Mouse (Mus musculus) olfactory bulb, adult 2 months (tissue): Measurements from ENCODE around the gene Ncaph. TPM values are rescaled to one million over a fixed set of nuclear protein-coding genes. Genes with fewer than 3 reads are reported as not detected.
"Not testable (repeated sequence)": the region's sequence is repeated elsewhere in the genome, so short reads cannot be mapped to it uniquely, and the experiment has no call there.

Source experiments
- H3K27ac ChIP-seq: fragments of 200-500 bp; 2 replicates; pipeline ENCODE4 v1.5.1; 2012; ENCODE audit warnings: low read depth, low read length; ENCODE audit not compliant: insufficient read depth
- H3K4me1 ChIP-seq: fragments of 200-500 bp; 2 replicates; pipeline ENCODE4 v1.6.1; 2012; ENCODE audit warnings: low read length; ENCODE audit not compliant: control insufficient read depth, insufficient read depth
- H3K4me3 ChIP-seq: fragments of 200-500 bp; 2 replicates; pipeline ENCODE4 v1.5.1; 2012; ENCODE audit warnings: mild to moderate bottlenecking, low read depth, low read length, moderate library complexity; ENCODE audit not compliant: insufficient read depth
- CTCF ChIP-seq: fragments of 200-500 bp; IDR thresholded peaks from 2 replicates; pipeline ENCODE4 v1.5.1; 2012; ENCODE audit warnings: low read depth, mild to moderate bottlenecking, low read length, moderate library complexity; ENCODE audit not compliant: insufficient read depth
- POLR2A ChIP-seq: fragments of 200-500 bp; IDR thresholded peaks from 2 replicates; pipeline ENCODE4 v1.6.1; 2012; ENCODE audit warnings: mild to moderate bottlenecking, low read depth, low read length, moderate library complexity; ENCODE audit not compliant: insufficient read depth
- WGBS: fragments of 180-500 bp; shearing (Covaris S2); methylation state at CpG from one replicate; pipeline ENCODE4 v1.1.7; 2018; 5-methylcytosine and 5-hydroxymethylcytosine counted together
- polyA plus RNA-seq: library from polyadenylated mRNA; stranded (reverse); fragments of >200 nt; gene quantifications from 2 replicates; pipeline ENCODE4 v1.2.4, GENCODE M21; 2012; ENCODE audit warnings: low replicate concordance; ENCODE audit not compliant: missing spikeins, insufficient read depth, insufficient read length

Gene Ncaph
- polyA plus RNA-seq, 1 experiment, result not detected

DNA sequence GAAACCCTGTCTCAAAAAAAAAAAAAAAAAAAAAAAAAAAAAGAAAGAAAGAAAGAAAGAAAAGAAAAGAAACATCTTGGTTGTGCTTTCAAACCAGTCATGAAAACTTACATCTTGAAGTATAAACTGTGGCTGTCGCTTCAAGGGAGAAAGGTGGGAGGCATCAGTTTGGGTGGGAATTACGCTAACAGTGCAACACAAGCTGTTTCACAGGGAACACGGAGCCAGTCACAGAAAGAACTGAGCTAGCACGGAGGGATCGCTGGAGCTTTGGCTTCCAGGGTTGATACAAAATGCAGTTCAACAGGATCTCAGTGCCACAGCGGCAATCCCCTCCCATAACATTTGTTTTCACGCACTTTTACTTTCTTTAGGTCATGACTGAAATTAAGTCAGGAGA lies 6.3 kb upstream of the Ncaph start:
- Histone ChIP-seq H3K27ac (no peak overlapping the region), H3K4me3 (no peak overlapping the region), H3K4me1 (peaks cover 9% of the 10 kb centered on the region)
- TF ChIP-seq CTCF, result no peak
- TF ChIP-seq POLR2A, result no peak
- WGBS, result 94% methylated on average over 7 of the region's 7 CpGs

DNA sequence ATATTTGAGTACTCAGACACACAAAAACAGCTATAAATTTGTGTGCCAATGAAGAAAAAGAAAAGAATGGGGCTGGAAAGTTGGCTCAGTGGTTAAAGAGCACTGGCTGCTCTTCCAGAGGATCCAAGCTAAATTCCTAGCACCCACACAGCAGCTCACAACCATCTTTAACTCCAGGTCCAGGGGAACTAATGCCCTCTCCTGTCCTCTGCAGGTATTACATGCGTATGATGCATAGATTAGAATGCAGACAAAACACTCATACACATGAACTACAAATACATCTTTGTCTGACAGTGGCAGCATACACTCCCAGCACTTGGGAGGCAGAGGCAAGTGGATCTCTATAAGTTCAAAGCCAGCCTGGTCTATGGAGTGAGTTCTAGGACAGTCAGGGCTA lies 5.9 kb upstream of the Ncaph start:
- H3K4me1 ChIP-seq, result peaks cover 9% of the 10 kb centered on the region
- TF ChIP-seq POLR2A (no peak), CTCF (no peak)
- H3K4me3 ChIP-seq, result no peak overlapping the region
- H3K27ac ChIP-seq, result no peak overlapping the region
- 97% methylated on average over 1 of the region's 1 CpGs for WGBS

DNA sequence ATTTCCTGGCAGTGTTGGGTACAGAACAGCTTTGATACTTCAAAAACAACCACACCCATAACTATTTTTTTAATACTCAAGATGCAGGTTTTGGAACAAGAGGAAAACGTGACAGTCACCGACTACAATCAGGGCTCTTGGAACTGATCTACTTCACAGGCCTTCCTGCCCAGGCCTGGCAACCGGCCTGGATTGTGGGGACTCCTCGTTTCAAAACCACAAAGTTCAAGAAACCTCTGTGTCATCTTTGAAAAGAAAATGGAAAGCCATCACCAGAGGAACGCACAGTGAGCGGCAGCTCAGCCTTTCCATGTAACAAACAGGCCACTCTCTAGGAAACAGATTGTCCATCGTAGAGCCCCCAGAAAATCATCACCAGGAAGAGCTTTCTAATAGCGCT lies 5.3 kb upstream of the Ncaph start:
- WGBS, result 83% methylated on average over 8 of the region's 8 CpGs
- no peak for TF ChIP-seq CTCF
- no peak for TF ChIP-seq POLR2A
- no peak overlapping the region for H3K27ac ChIP-seq
- no peak overlapping the region for H3K4me3 ChIP-seq
- H3K4me1 ChIP-seq, result peaks cover 9% of the 10 kb centered on the region

DNA sequence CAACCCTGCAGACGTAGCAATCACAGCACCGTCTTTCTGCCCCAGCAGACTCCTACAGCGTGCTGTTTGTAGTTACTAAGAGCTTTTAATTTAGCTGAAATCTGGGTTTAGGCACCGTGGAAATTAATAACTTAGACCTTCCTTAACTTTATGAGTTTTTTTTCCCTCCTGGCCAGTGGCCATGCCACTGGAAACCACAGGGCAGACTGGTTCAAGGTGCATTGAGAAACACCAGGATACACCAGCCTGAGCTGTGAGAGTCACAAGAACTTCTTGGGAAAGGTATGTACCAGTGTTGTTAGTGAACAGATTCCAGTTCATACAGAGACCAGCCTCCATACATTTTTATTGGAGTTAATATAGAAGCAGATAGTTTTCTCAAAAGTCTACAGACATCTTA lies 4.7 kb upstream of the Ncaph start:
- peaks cover 8% of the 10 kb centered on the region for H3K4me1 ChIP-seq
- H3K27ac ChIP-seq, result no peak overlapping the region
- TF ChIP-seq POLR2A (no peak), CTCF (no peak)
- no peak overlapping the region for H3K4me3 ChIP-seq
- 78% methylated on average over 4 of the region's 4 CpGs for WGBS

DNA sequence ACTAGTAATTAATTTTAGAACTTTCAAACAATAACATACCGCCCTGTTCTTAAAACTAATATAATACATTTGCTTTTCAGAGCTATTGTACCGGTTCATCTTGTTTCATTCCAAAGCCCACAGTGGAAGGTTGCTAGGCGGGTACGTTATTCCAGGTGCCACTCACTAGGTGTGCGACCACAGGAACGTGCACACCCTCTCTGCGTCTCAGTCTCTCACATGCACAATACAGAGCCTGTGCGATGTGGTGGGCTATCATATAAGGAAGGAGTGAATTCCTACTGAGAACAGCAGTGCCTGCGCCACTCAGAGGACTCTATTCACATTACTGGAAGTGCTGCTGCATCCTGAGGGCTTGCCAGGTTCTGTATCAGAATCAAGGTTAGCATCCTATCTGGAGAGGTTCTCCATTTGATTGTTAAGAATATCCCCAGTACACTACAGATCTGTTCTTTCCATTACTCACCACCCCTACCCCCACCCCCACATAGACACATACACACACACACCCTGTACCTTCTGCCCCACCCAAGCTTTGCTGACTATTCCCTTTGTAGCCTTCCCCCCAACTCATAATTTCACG lies 4.2 kb upstream of the Ncaph start:
- Histone ChIP-seq H3K27ac (no peak overlapping the region), H3K4me1 (peaks cover 6% of the 10 kb centered on the region), H3K4me3 (no peak overlapping the region)
- no peak for TF ChIP-seq POLR2A
- no peak for TF ChIP-seq CTCF
- WGBS, result 80% methylated on average over 10 of the region's 10 CpGs

DNA sequence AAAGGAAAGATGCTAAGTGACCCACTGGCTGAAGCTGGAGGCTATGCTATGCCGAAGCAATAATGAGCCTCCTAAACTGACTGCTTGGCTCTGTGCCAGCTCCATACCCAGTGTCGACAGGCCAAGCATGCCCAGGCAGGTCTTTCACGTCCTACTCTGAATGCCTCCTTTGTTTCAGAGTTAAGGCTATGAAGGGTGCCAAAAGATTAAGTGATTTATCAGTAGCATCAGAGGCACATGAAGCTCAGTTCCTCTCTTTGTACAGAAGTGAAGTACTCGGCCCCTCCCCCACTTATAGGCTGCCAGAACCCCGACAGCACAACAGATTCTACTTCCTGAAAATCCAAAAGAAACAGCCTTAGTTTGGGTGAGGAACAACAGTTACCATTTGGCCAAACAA lies 3.2 kb upstream of the Ncaph start:
- 10% methylated on average over 5 of the region's 5 CpGs for WGBS
- TF ChIP-seq CTCF, result no peak
- TF ChIP-seq POLR2A, result no peak
- Histone ChIP-seq H3K4me3 (no peak overlapping the region), H3K4me1 (peaks cover 4% of the 10 kb centered on the region), H3K27ac (no peak overlapping the region)

DNA sequence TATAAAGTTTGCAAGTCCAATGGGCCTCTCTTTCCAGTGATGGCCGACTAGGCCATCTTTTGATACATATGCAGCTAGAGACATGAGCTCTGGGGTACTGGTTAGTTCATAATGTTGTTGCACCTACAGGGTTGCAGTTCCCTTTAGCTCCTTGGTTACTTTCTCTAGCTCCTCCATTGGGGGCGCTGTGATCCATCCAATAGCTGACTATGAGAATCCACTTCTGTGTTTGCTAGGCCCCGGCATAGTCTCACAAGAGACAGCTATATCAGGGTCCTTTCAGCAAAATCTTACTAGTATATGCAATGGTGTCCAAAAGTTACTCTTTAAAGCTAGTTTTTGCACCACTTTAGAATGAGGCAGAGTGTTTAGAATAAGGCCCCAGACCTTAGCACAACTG lies 1.5 kb upstream of the Ncaph start:
- WGBS, result 33% methylated on average over 3 of the region's 3 CpGs
- not testable (repeated sequence) for H3K27ac ChIP-seq

DNA sequence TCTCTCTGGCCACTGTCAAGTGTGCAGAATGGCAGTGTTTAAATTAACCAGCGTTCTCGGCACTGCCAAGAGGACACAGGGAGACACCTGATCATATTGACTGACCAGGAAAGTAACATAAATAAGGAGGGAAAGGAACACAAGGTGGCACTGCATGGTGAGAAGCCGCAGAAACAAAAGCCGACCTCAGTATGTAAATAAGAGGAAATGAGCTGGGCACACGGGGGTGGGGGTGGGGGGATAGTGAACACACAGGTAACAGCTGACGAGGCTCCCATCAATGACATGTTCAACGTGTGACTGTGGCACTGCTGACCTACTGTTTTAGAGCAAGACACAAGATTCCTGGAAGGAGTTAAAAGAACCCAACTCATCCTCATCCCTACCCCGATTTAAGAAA lies 2.4 kb downstream of the Ncaph start:
- WGBS, result 69% methylated on average over 8 of the region's 8 CpGs
- Histone ChIP-seq H3K4me1 (peaks cover 4% of the 10 kb centered on the region), H3K27ac (no peak overlapping the region), H3K4me3 (no peak overlapping the region)
- TF ChIP-seq POLR2A (no peak), CTCF (no peak)

More for the DNA sequence above, 1.5 kb upstream of the Ncaph start:
- not testable (repeated sequence) for H3K4me1 ChIP-seq, H3K4me3 ChIP-seq

DNA sequence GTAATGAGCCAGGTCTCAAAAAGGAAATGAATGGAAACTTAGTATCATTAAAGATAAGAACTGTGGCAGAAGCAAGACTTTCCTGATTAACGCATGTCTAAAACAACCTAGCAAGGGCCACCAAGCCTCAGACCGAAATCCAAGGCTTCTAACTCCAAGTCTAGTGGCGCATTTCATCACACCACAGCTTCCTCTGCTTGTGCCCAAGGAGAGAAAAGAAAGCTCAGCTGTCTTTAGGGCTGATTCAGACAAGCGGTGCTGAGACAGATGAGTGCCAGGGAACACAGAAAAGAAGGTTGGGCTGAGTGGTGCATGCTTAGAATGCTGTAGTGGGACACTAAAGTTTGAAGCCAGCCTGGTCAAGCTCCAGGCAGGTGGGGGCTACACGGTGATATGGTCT lies 4.8 kb downstream of the Ncaph start:
- no peak overlapping the region for H3K4me3 ChIP-seq
- peaks cover 4% of the 10 kb centered on the region for H3K4me1 ChIP-seq
- H3K27ac ChIP-seq, result no peak overlapping the region
- 69% methylated on average over 5 of the region's 5 CpGs for whole genome bisulfite sequencing
- no peak for TF ChIP-seq CTCF
- no peak for TF ChIP-seq POLR2A
